Mouse (Mus musculus) thymus, postnatal 14 days (tissue): ENCODE measurements at regions not wholly inside any gene's neighbourhood (a gene's known extent, or its start where the extent isn't known, plus 50 kb on each side); places are given as distances from the start of the nearest gene placed in this dataset.
A peak's percentile ranks its signal among the peaks of the same experiment; 100 is the strongest.

Experiments used
- DNase-seq: peaks from one replicate; pipeline ENCODE4 v3.0.0; 2021

- DNase-seq: no peak
These were observed 149.1 kb upstream of the 4933402D24Rik start for GRCm38 (mm10) chr1:63918200-63918599.

GRCm38 (mm10) chr1:63916907-63917650 lies 148.0 kb upstream of the 4933402D24Rik start:
- no peak for DNase-seq

GRCm38 (mm10) chr1:63910765-63911164 lies 141.7 kb upstream of the 4933402D24Rik start:
- no peak for DNase-seq

- no peak for DNase-seq
These were observed 140.1 kb upstream of the 4933402D24Rik start for GRCm38 (mm10) chr1:63909191-63909590.

GRCm38 (mm10) chr1:63903620-63904019 lies 134.6 kb upstream of the 4933402D24Rik start:
- no peak for DNase-seq

GRCm38 (mm10) chr1:63903201-63903600 lies 134.1 kb upstream of the 4933402D24Rik start:
- DNase-seq: no peak

- DNase-seq: no peak
These were observed 133.3 kb upstream of the 4933402D24Rik start for GRCm38 (mm10) chr1:63902391-63902790.

- no peak for DNase-seq
These were observed 130.8 kb upstream of the 4933402D24Rik start for GRCm38 (mm10) chr1:63899631-63900577.

- DNase-seq: no peak
These were observed 129.7 kb upstream of the 4933402D24Rik start for GRCm38 (mm10) chr1:63898766-63899165.

- DNase-seq: no peak
These were observed 128.5 kb upstream of the 4933402D24Rik start for GRCm38 (mm10) chr1:63897556-63897955.

- DNase-seq: no peak
These were observed 110.5 kb upstream of the 4933402D24Rik start for GRCm38 (mm10) chr1:63879570-63879969.

- DNase-seq: no peak
These were observed 107.7 kb upstream of the 4933402D24Rik start for GRCm38 (mm10) chr1:63876589-63877251.

- no peak for DNase-seq
These were observed 106.4 kb upstream of the 4933402D24Rik start for GRCm38 (mm10) chr1:63875297-63875962.

- no peak for DNase-seq
These were observed 102.8 kb upstream of the 4933402D24Rik start for GRCm38 (mm10) chr1:63871831-63872230.

GRCm38 (mm10) chr1:63869342-63869741 lies 100.3 kb upstream of the 4933402D24Rik start:
- no peak for DNase-seq

GRCm38 (mm10) chr1:63857933-63858649 lies 89.0 kb upstream of the 4933402D24Rik start:
- no peak for DNase-seq

GRCm38 (mm10) chr1:63857468-63857867 lies 88.4 kb upstream of the 4933402D24Rik start:
- DNase-seq: no peak

GRCm38 (mm10) chr1:63856366-63856765 lies 87.3 kb upstream of the 4933402D24Rik start:
- DNase-seq: no peak

GRCm38 (mm10) chr1:63854794-63855193 lies 85.7 kb upstream of the 4933402D24Rik start:
- peak; percentile 3 for DNase-seq

GRCm38 (mm10) chr1:63851476-63852094 lies 82.5 kb upstream of the 4933402D24Rik start:
- no peak for DNase-seq

GRCm38 (mm10) chr1:63850262-63850661 lies 81.2 kb upstream of the 4933402D24Rik start:
- DNase-seq: no peak
